Mouse (Mus musculus) adipocyte (in vitro differentiated cells): ENCODE results near the gene Adamtsl5.

Source experiments
- DNase-seq: peaks from one replicate; pipeline ENCODE4 v3.0.0-alpha.2; 2016; ENCODE audit warnings: low spot score

Adamtsl5 gene

GRCm38 (mm10) chr10:80294311-80294710 lies 53.9 kb downstream of the Adamtsl5 start:
- peak; percentile 48 for DNase-seq

DNA sequence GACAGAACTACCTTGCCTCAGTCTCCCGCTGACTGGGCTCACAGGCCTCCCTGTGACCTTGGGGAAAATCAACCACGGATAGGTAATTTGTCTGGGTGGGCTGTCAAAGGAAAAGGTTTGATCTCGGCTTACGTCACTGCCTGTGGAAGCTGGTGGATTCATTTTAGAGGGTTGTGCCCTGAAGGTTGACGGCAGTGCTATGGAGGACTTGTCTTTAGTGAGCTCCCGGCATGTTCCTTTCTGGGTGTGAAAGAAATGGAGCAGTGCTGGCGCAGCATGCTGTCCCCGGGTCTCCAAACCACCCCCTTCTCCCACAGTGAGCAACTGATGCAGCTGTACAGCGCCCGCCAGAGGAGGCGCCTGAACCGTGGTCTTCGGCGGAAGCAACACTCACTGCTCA lies 54.9 kb downstream of the Adamtsl5 start:
- peak; percentile 28 for DNase-seq

DNA sequence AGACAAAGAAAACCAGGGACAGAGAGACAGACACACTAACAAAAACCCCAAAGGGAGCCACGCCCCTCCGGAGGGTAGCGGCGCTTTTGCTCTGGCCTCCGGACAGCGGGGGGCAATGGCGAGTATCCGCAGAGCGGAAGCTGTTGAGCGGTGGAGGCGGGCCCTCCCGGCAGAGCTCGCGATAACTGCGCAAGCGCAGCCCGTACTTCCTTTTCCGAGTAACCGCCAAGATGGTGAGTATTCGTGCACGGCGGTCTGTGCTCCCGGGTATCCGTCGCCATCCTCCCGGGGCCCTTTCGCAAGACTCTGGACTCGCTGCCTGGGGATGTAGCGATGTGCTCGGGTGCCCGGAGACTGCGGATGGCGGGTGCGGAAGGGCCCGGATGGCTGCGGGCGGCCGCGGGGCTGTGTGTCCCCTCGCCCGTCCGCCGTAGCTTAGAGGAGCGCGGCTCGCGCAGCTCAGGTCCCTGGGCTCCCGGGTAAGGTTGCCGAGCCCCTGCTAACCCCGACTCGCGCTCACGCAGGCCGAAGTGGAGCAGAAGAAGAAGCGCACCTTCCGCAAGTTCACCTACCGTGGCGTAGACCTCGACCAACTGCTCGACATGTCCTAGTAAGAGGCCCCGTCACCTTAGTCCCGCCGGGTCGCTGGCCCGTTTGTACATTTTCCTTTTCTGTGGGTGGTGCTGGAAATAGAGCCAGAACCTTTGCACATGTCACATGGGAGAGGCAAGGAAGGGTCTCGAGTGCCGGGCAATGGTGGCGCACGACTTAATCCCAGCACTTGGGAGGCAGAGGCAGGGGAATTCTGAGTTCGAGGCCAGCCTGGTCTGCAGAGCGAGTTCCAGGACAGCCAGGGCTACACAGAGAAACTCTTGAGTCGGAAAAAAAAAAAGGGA lies 55.7 kb downstream of the Adamtsl5 start, which contains the start of gene Rps15:
Rps15 (plus strand) TSS at position 203 of the 896 bp plus-strand sequence.
- peak; percentile 95 for DNase-seq
